ENCODE assay signal across 18 mouse cellular contexts in genomic region chr10:68097821-68098675, GRCm38 (mm10).
DNase-seq lines count a peak whose midpoint lies in the region; ATAC-seq lines count a peak whose summit lies in the region.
"Had no signal": no experiment of that assay in that cellular context is flagged by ENCODE, and none has a peak within 500 bp of the region (broad histone marks: within the 10 kb centered on the region; RNA-seq: fewer than 3 reads in every experiment).

No protein-coding gene starts in this region.

- H3K27me3 ChIP-seq in megakaryocyte, embryonic 14.5 days (replicated peaks), result peaks cover 3% of the 10 kb centered on the region
- H3K27me3 ChIP-seq: embryonic facial prominence, embryonic 12.5 days; forebrain, embryonic 15.5 days; heart, embryonic 15.5 days; hindbrain, embryonic 13.5 days had no signal

- peak; percentile 78 for DNase-seq in R1 (ENCODE audit: low read depth, low spot score)
- no peak for DNase-seq in gastrocnemius, postnatal 25 days
- no peak for DNase-seq in thymus, postnatal 14 days
- DNase-seq: adrenal gland, adult 2 months; adrenal gland, postnatal 36 days; B cell, adult 2 months; cerebellum, adult 2 months; cerebellum, postnatal 10 days; heart, postnatal 14 days had no signal

- peaks cover 8% of the 10 kb centered on the region for H3K4me1 ChIP-seq in megakaryocyte, embryonic 14.5 days
- H3K4me1 ChIP-seq: forebrain, embryonic 15.5 days; hindbrain, embryonic 13.5 days had no signal

- H3K36me3 ChIP-seq in megakaryocyte, embryonic 14.5 days (replicated peaks; ENCODE audit: low read length), result peaks cover 39% of the 10 kb centered on the region

- ATAC-seq in megakaryocyte, adult 5-6 weeks (ENCODE audit: poor library complexity, severe bottlenecking), result no peak
- peak; percentile 63 for ATAC-seq in granulocyte monocyte progenitor cell, adult 5-6 weeks (replicated peaks; ENCODE audit: poor library complexity, severe bottlenecking)
- ATAC-seq: CD4-positive, CD25-positive, alpha-beta regulatory T cell, adult 4 months; forebrain, embryonic 15.5 days; hindbrain, postnatal 0 days had no signal

- H3K9me3 ChIP-seq in megakaryocyte, embryonic 14.5 days, result peaks cover 21% of the 10 kb centered on the region
- H3K9me3 ChIP-seq: embryonic facial prominence, embryonic 12.5 days; forebrain, embryonic 15.5 days; heart, embryonic 15.5 days; hindbrain, embryonic 13.5 days had no signal

- peak overlapping the region; percentile 51 for H3K4me3 ChIP-seq in megakaryocyte, embryonic 14.5 days (replicated peaks)
- H3K4me3 ChIP-seq: embryonic facial prominence, embryonic 12.5 days; forebrain, embryonic 15.5 days; heart, embryonic 15.5 days; hindbrain, embryonic 13.5 days had no signal
